Mouse (Mus musculus): ENCODE measurements around the gene Cpsf4l. TPM values are rescaled to one million over a fixed set of nuclear protein-coding genes. Genes with fewer than 3 reads are reported as not detected.

The Cpsf4l gene
- polyA plus RNA-seq, 1 experiment from 2014 or later: 0.54 TPM

- Histone ChIP-seq H3K4me1 (replicated peaks; ENCODE audit: control insufficient read depth, insufficient read depth, low read length) (peaks cover 35% of the 10 kb centered on the region), H3K9me3 (ENCODE audit: control insufficient read depth, low read length) (no peaks in the 10 kb centered on the region), H3K9ac (no peak overlapping the region), H3K27ac (no peak overlapping the region), H3K27me3 (ENCODE audit: control insufficient read depth, insufficient read depth, low read length) (no peaks in the 10 kb centered on the region), H3K4me3 (replicated peaks; ENCODE audit: low read length) (no peak overlapping the region), H3K36me3 (replicated peaks; ENCODE audit: control insufficient read depth, insufficient read depth) (peaks cover 13% of the 10 kb centered on the region), H3K4me2 (replicated peaks) (no peak overlapping the region)
- DNase-seq (ENCODE audit: low spot score): no peak
- ATAC-seq (ENCODE audit: low FRiP score): no peak
- 96% methylated on average over 2 of the region's 2 CpGs for WGBS
These were observed 28.9 kb downstream of the Cpsf4l start for GRCm38 (mm10) chr11:113680954-113681353.

- H3K27ac ChIP-seq: no peak overlapping the region
- no peak overlapping the region for H3K4me2 ChIP-seq (replicated peaks)
- no peak for ATAC-seq (ENCODE audit: low FRiP score)
- H3K4me3 ChIP-seq (replicated peaks; ENCODE audit: low read length): no peak overlapping the region
- peaks cover 36% of the 10 kb centered on the region for H3K36me3 ChIP-seq (replicated peaks; ENCODE audit: control insufficient read depth, insufficient read depth)
- H3K9ac ChIP-seq: no peak overlapping the region
- peaks cover 23% of the 10 kb centered on the region for H3K4me1 ChIP-seq (replicated peaks; ENCODE audit: control insufficient read depth, insufficient read depth, low read length)
- H3K27me3 ChIP-seq (ENCODE audit: control insufficient read depth, insufficient read depth, low read length): no peaks in the 10 kb centered on the region
- WGBS: 88% methylated on average over 8 of the region's 8 CpGs
- no peaks in the 10 kb centered on the region for H3K9me3 ChIP-seq (ENCODE audit: control insufficient read depth, low read length)
- no peak for DNase-seq (ENCODE audit: low spot score)
These were observed 31.4 kb downstream of the Cpsf4l start for GRCm38 (mm10) chr11:113678373-113678772.

DNA sequence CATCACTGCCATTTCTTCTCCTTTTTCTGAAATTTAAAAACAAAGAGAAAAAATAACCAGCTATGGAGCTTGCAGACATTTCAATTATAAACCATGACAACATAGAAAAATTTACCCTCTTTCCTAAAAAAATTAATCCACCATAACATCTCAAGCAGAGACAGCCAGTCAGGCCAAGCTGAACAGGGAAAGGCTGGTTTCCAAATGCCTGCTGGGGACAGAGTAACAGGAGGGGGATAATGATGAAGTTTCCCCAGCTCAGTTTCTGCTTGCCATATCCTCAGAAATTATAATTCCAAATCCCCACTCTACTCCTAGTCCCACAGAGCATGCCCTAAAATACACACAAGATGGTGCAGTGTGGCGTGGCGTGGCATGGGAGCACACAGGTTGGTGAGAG, 32.4 kb downstream of the Cpsf4l start:
- ATAC-seq (ENCODE audit: low FRiP score) (no peak), DNase-seq (ENCODE audit: low spot score) (no peak)
- H3K27me3 ChIP-seq (ENCODE audit: control insufficient read depth, insufficient read depth, low read length): no peaks in the 10 kb centered on the region
- H3K4me3 ChIP-seq (replicated peaks; ENCODE audit: low read length): no peak overlapping the region
- peaks cover 16% of the 10 kb centered on the region for H3K4me1 ChIP-seq (replicated peaks; ENCODE audit: control insufficient read depth, insufficient read depth, low read length)
- no peak overlapping the region for H3K27ac ChIP-seq
- H3K9me3 ChIP-seq (ENCODE audit: control insufficient read depth, low read length): no peaks in the 10 kb centered on the region
- H3K4me2 ChIP-seq (replicated peaks): no peak overlapping the region
- peaks cover 44% of the 10 kb centered on the region for H3K36me3 ChIP-seq (replicated peaks; ENCODE audit: control insufficient read depth, insufficient read depth)
- H3K9ac ChIP-seq: no peak overlapping the region
- WGBS: 88% methylated on average over 2 of the region's 2 CpGs

GRCm38 (mm10) chr11:113676847-113677246, 33.0 kb downstream of the Cpsf4l start:
- peaks cover 48% of the 10 kb centered on the region for H3K36me3 ChIP-seq (replicated peaks; ENCODE audit: control insufficient read depth, insufficient read depth)
- H3K4me3 ChIP-seq (replicated peaks; ENCODE audit: low read length): no peak overlapping the region
- H3K4me1 ChIP-seq (replicated peaks; ENCODE audit: control insufficient read depth, insufficient read depth, low read length): peaks cover 10% of the 10 kb centered on the region
- no peak overlapping the region for H3K27ac ChIP-seq
- no peak for ATAC-seq (ENCODE audit: low FRiP score)
- H3K9ac ChIP-seq: no peak overlapping the region
- no peaks in the 10 kb centered on the region for H3K9me3 ChIP-seq (ENCODE audit: control insufficient read depth, low read length)
- no peak overlapping the region for H3K4me2 ChIP-seq (replicated peaks)
- no peaks in the 10 kb centered on the region for H3K27me3 ChIP-seq (ENCODE audit: control insufficient read depth, insufficient read depth, low read length)
- no peak for DNase-seq (ENCODE audit: low spot score)
- WGBS: 88% methylated on average over 2 of the region's 2 CpGs

DNA sequence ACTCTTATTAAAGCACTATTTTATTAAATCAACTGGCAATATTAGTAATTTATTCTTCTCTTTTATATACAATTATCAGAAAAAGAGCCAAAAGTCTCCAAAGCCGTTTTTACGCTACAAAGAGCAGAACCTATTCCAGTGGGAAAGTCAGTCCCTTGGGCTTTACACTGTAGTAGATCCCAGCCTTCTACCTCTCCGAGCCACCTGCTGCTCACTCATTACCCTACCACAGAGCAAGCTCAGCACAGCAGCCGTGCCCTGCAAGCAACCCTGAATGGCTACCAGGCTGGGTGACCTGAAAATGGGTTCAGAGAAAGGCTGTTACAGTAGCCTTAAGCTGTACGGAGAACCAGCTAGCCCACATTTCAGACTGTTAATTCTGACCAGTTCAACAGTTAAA, 35.2 kb downstream of the Cpsf4l start:
- H3K4me1 ChIP-seq (replicated peaks; ENCODE audit: control insufficient read depth, insufficient read depth, low read length): no peaks in the 10 kb centered on the region
- ATAC-seq (ENCODE audit: low FRiP score): no peak
- H3K4me2 ChIP-seq (replicated peaks): no peak overlapping the region
- peaks cover 59% of the 10 kb centered on the region for H3K36me3 ChIP-seq (replicated peaks; ENCODE audit: control insufficient read depth, insufficient read depth)
- no peak for DNase-seq (ENCODE audit: low spot score)
- no peak overlapping the region for H3K4me3 ChIP-seq (replicated peaks; ENCODE audit: low read length)
- no peak overlapping the region for H3K27ac ChIP-seq
- H3K9me3 ChIP-seq (ENCODE audit: control insufficient read depth, low read length): no peaks in the 10 kb centered on the region
- 85% methylated on average over 5 of the region's 5 CpGs for WGBS
- no peak overlapping the region for H3K9ac ChIP-seq
- H3K27me3 ChIP-seq (ENCODE audit: control insufficient read depth, insufficient read depth, low read length): no peaks in the 10 kb centered on the region

DNA sequence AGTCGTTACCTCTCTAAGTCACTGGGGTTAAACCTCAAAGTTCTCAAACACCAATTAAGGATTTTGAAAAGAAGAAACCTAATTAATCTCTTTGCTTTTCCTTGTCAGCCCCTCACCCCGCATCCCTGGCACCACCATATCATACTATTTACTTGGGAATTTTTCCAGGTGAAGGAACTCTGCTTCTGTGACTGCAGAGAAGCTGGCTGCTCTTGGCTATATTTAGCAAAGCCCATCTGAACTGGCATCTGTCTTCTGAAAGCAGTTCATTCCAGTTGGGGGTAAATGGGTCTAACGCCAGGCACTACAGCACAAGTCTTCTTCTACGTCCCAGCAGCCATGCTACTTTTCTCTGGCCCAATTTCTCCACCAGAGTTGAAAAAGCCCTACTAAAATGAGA, 36.2 kb downstream of the Cpsf4l start:
- Histone ChIP-seq H3K4me1 (replicated peaks; ENCODE audit: control insufficient read depth, insufficient read depth, low read length) (no peaks in the 10 kb centered on the region), H3K36me3 (replicated peaks; ENCODE audit: control insufficient read depth, insufficient read depth) (peaks cover 59% of the 10 kb centered on the region), H3K9me3 (ENCODE audit: control insufficient read depth, low read length) (no peaks in the 10 kb centered on the region), H3K27ac (no peak overlapping the region), H3K27me3 (ENCODE audit: control insufficient read depth, insufficient read depth, low read length) (no peaks in the 10 kb centered on the region), H3K4me3 (replicated peaks; ENCODE audit: low read length) (no peak overlapping the region), H3K4me2 (replicated peaks) (no peak overlapping the region), H3K9ac (no peak overlapping the region)
- no peak for DNase-seq (ENCODE audit: low spot score)
- ATAC-seq (ENCODE audit: low FRiP score): no peak
- WGBS: 89% methylated on average over 4 of the region's 4 CpGs

DNA sequence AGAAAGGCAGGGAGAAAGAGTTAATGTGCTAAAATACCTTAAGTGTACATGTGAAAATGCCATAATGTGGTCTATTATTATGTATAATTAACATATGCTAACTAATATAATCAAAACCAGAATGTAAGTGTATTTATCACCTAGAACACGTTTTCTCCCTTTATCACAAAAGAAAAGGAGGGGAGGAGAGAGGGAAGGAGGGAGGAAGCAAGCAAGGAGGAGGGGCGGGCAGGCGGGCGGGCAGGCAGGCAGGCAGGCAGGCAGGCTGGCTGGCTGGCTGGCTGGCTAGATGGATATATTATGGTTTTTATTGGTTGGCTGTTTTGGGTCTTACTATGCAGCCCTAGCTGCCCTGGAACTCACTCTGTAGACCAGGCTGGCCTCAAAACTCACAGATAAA, 40.1 kb downstream of the Cpsf4l start:
- 82% methylated on average over 4 of the region's 4 CpGs for WGBS
- DNase-seq (ENCODE audit: low spot score): no peak
- H3K4me3 ChIP-seq (replicated peaks; ENCODE audit: low read length): no peak overlapping the region
- no peak overlapping the region for H3K9ac ChIP-seq
- H3K27ac ChIP-seq: no peak overlapping the region
- peaks cover 36% of the 10 kb centered on the region for H3K36me3 ChIP-seq (replicated peaks; ENCODE audit: control insufficient read depth, insufficient read depth)
- H3K27me3 ChIP-seq (ENCODE audit: control insufficient read depth, insufficient read depth, low read length): no peaks in the 10 kb centered on the region
- no peaks in the 10 kb centered on the region for H3K4me1 ChIP-seq (replicated peaks; ENCODE audit: control insufficient read depth, insufficient read depth, low read length)
- ATAC-seq (ENCODE audit: low FRiP score): no peak
- no peaks in the 10 kb centered on the region for H3K9me3 ChIP-seq (ENCODE audit: control insufficient read depth, low read length)
- no peak overlapping the region for H3K4me2 ChIP-seq (replicated peaks)

GRCm38 (mm10) chr11:113668857-113669256, 41.0 kb downstream of the Cpsf4l start:
- H3K9me3 ChIP-seq (ENCODE audit: control insufficient read depth, low read length): no peaks in the 10 kb centered on the region
- no peaks in the 10 kb centered on the region for H3K27me3 ChIP-seq (ENCODE audit: control insufficient read depth, insufficient read depth, low read length)
- no peak overlapping the region for H3K4me2 ChIP-seq (replicated peaks)
- DNase-seq (ENCODE audit: low spot score): no peak
- H3K4me1 ChIP-seq (replicated peaks; ENCODE audit: control insufficient read depth, insufficient read depth, low read length): no peaks in the 10 kb centered on the region
- no peak overlapping the region for H3K4me3 ChIP-seq (replicated peaks; ENCODE audit: low read length)
- WGBS: 92% methylated on average over 5 of the region's 5 CpGs
- H3K27ac ChIP-seq: no peak overlapping the region
- ATAC-seq (ENCODE audit: low FRiP score): no peak
- H3K9ac ChIP-seq: no peak overlapping the region
- peaks cover 34% of the 10 kb centered on the region for H3K36me3 ChIP-seq (replicated peaks; ENCODE audit: control insufficient read depth, insufficient read depth)

GRCm38 (mm10) chr11:113667704-113668103, 42.1 kb downstream of the Cpsf4l start:
- 91% methylated on average over 4 of the region's 4 CpGs for WGBS
- Histone ChIP-seq H3K9ac (no peak overlapping the region), H3K4me3 (replicated peaks; ENCODE audit: low read length) (no peak overlapping the region), H3K27me3 (ENCODE audit: control insufficient read depth, insufficient read depth, low read length) (no peaks in the 10 kb centered on the region), H3K4me1 (replicated peaks; ENCODE audit: control insufficient read depth, insufficient read depth, low read length) (no peaks in the 10 kb centered on the region), H3K9me3 (ENCODE audit: control insufficient read depth, low read length) (no peaks in the 10 kb centered on the region), H3K27ac (no peak overlapping the region), H3K4me2 (replicated peaks) (no peak overlapping the region), H3K36me3 (replicated peaks; ENCODE audit: control insufficient read depth, insufficient read depth) (peaks cover 35% of the 10 kb centered on the region)
- DNase-seq (ENCODE audit: low spot score) (no peak), ATAC-seq (ENCODE audit: low FRiP score) (no peak)

DNA sequence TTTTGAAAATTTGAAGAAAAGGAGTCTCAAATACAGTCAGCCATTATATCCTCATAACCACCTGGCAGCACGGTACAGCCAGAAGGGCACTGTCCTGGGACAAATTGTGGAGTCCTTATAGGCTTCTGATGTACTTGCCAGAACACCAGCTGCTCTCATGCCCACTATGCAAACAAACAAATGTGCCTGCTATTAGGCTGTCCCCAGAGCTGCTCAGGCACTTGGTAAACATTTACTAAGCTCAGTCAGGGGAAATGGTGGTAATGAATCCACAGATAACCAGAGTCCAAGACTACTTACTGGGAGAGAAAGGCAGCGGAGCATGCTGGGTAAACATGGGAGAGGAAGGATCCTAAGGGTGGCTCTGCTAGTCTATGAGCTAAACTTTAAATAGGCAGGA, 42.7 kb downstream of the Cpsf4l start:
- DNase-seq (ENCODE audit: low spot score): no peak
- Histone ChIP-seq H3K4me2 (replicated peaks) (no peak overlapping the region), H3K27ac (no peak overlapping the region), H3K4me3 (replicated peaks; ENCODE audit: low read length) (no peak overlapping the region), H3K36me3 (replicated peaks; ENCODE audit: control insufficient read depth, insufficient read depth) (peaks cover 36% of the 10 kb centered on the region), H3K9me3 (ENCODE audit: control insufficient read depth, low read length) (no peaks in the 10 kb centered on the region), H3K27me3 (ENCODE audit: control insufficient read depth, insufficient read depth, low read length) (no peaks in the 10 kb centered on the region), H3K9ac (no peak overlapping the region), H3K4me1 (replicated peaks; ENCODE audit: control insufficient read depth, insufficient read depth, low read length) (no peaks in the 10 kb centered on the region)
- no peak for ATAC-seq (ENCODE audit: low FRiP score)
- WGBS: 73% methylated on average over 2 of the region's 2 CpGs

All from hindbrain, embryonic 14.5 days (tissue).